Mouse (Mus musculus): ENCODE data around the gene Epo. TPM values are rescaled to one million over a fixed set of nuclear protein-coding genes. Genes with fewer than 3 reads are reported as not detected.

Epo gene
- polyA plus RNA-seq, 1 experiment from 2014 or later, result not detected

DNA sequence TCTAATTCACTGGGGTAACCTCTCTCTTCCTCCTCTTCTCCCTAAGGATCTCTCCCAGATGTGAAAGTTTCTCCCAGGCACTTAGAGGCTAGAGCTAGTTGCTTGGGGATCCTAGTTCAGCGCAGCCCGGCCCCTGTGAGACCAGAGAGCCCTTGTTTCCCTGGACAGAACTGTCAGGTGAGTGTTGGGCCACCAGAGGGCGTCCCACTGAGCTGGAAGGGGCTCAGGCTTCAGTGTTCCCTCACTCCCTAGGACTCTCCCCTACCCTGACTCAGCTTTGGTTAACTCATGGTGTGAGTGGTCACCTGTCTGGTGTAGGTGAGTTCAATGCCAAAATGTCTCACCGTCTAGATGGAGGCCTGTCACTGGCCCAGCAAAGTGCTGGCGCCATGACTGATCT lies 14.6 kb downstream of the Epo start, which contains the start of gene Gigyf1:
Gene Gigyf1, plus strand, starts transcription at position 113 of the 400 bp plus-strand sequence.
- Histone ChIP-seq H3K4me3 (ENCODE audit: low read depth, low read length) (no peak within 1 kb of the TSS), H3K27me3 (ENCODE audit: control insufficient read depth, insufficient read depth, low read depth, low read length) (no peaks in the 10 kb centered on the region), H3K4me2 (ENCODE audit: low read length) (no peak within 1 kb of the TSS), H3K27ac (ENCODE audit: low read length) (no peak within 1 kb of the TSS), H3K4me1 (ENCODE audit: control insufficient read depth, insufficient read depth, low read length) (peaks cover 18% of the 10 kb centered on the region), H3K9ac (ENCODE audit: low read depth, low read length) (no peak within 1 kb of the TSS), H3K9me3 (replicated peaks; ENCODE audit: control insufficient read depth, low read length, poor library complexity, severe bottlenecking) (no peaks in the 10 kb centered on the region), H3K36me3 (ENCODE audit: control insufficient read depth, insufficient read depth, low read length) (peaks cover 44% of the 10 kb centered on the region)
- no peak for ATAC-seq
- WGBS, result 68% methylated on average over 5 of the region's 5 CpGs

DNA sequence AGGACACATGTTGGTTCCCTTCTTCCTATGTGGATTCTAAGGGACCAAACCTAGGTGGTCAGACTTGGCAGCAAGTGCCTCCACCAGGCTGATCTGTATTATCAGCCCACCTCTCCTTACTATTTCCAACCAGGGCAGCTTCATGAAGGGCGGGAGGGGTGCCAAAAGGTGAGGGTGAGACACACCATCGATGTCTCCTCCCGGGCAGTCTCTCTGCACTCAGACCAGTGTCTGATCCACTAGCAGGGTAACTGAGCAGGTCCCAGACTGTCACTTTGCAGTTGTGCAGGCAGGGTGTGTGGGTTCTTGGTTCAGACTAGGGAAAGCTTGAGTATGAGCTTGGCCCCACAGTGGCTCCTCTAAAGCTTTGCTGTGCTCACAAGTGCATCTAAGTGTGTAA lies 18.2 kb downstream of the Epo start:
- WGBS, result 83% methylated on average over 3 of the region's 3 CpGs
- H3K4me3 ChIP-seq (ENCODE audit: low read depth, low read length), result no peak overlapping the region
- no peak overlapping the region for H3K4me2 ChIP-seq (ENCODE audit: low read length)
- no peak overlapping the region for H3K9ac ChIP-seq (ENCODE audit: low read depth, low read length)
- ATAC-seq, result no peak
- H3K4me1 ChIP-seq (ENCODE audit: control insufficient read depth, insufficient read depth, low read length), result peaks cover 41% of the 10 kb centered on the region
- H3K36me3 ChIP-seq (ENCODE audit: control insufficient read depth, insufficient read depth, low read length), result peaks cover 11% of the 10 kb centered on the region
- no peak overlapping the region for H3K27ac ChIP-seq (ENCODE audit: low read length)
- H3K9me3 ChIP-seq (replicated peaks; ENCODE audit: control insufficient read depth, low read length, poor library complexity, severe bottlenecking), result no peaks in the 10 kb centered on the region
- H3K27me3 ChIP-seq (ENCODE audit: control insufficient read depth, insufficient read depth, low read depth, low read length), result no peaks in the 10 kb centered on the region

DNA sequence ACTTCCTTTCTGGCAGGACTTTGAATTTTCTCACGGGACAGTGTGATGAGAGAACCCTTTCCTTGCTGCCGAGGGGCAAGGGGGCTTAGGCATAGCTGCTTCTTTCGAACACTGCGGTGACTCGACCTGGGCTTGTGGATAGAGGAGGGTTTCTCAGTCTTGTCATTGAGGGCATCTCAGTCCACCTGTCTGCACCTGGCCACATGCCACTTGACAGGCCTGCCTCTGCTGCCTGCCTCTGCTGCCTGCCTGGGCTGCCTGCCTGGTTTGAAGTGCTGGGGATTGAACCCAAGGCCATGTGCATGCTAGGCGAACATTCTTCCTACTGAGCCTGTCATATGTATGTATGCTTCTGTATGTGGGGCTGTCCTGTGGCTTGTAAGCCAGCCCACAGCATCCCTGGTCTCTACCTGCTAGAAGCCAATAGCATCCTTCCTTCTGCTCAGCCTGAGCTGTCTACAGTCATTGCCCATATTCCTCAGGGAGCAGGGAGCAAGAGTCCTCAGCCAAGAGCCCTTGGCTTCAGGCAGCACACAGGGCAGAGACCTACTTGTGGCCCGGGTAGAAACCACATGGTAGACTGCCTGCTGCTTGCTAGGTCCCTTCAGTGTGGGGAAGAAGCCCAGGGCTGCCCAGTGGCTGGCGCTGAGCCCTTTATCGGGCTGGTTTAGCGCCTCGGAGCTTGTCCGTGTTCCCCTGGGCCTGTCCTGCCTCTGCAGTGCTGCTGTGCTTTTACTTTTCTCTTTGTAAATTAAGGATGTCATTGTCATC lies 18.9 kb downstream of the Epo start:
- ATAC-seq, result no peak
- no peaks in the 10 kb centered on the region for H3K27me3 ChIP-seq (ENCODE audit: control insufficient read depth, insufficient read depth, low read depth, low read length)
- no peak overlapping the region; the same call in 1 of the 2 replicates for H3K4me2 ChIP-seq (ENCODE audit: low read length)
- H3K36me3 ChIP-seq (ENCODE audit: control insufficient read depth, insufficient read depth, low read length), result peaks cover 4% of the 10 kb centered on the region
- H3K4me1 ChIP-seq (ENCODE audit: control insufficient read depth, insufficient read depth, low read length), result peaks cover 41% of the 10 kb centered on the region
- WGBS, result 78% methylated on average over 12 of the region's 12 CpGs
- no peak overlapping the region for H3K4me3 ChIP-seq (ENCODE audit: low read depth, low read length)
- H3K9me3 ChIP-seq (replicated peaks; ENCODE audit: control insufficient read depth, low read length, poor library complexity, severe bottlenecking), result no peaks in the 10 kb centered on the region
- H3K9ac ChIP-seq (ENCODE audit: low read depth, low read length), result no peak overlapping the region
- no peak overlapping the region for H3K27ac ChIP-seq (ENCODE audit: low read length)

DNA sequence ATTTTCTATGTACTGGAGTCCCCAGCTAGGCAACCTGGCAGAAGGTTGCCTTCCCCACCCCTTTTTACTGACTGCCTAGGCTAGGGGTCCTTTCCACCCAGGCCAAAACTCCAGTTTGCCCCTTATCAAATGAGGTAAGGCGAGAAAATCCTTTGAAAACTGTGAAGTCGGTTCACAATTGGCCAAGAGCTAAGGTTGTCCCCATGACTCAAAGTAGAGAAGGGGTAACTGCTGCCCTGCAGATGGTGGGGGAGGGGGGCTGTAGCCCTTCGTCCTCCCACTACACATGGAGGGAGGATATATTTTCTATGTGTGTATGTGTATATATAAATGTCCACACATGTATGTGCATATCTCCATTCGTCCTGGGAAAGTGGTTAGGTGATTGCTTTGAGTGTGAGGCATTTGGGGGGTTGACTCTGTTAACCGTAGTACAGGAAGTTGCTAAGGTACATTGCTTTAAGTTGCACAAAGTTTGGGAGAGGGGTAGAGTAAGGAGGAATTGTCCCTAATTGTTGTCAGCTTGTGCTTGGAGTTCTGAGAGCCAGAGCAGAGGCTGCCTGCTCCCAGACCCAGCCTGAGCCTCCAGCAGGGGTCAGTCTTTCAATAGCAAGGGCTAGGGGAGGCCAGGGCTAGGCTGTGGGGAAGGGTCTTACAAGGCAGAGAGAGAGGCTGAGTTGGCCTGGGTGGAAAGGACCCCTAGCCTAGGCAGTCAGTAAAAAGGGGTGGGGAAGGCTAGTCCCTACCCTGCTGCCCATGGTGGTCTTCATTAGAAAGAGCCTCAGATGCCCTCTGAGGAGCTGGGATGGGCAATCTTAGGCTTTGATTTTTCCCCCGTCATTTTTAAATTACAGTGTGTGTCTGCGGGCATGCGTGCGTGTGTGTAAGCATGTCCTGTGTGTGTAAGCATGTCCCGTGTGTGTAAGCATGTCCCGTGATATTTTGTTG lies 19.9 kb downstream of the Epo start:
- peak; percentile 53; the same call in 1 of the 2 replicates for ATAC-seq
- no peaks in the 10 kb centered on the region for H3K36me3 ChIP-seq (ENCODE audit: control insufficient read depth, insufficient read depth, low read length)
- no peak overlapping the region for H3K27ac ChIP-seq (ENCODE audit: low read length)
- no peak overlapping the region; the same call in 1 of the 2 replicates for H3K4me3 ChIP-seq (ENCODE audit: low read depth, low read length)
- peaks cover 41% of the 10 kb centered on the region for H3K4me1 ChIP-seq (ENCODE audit: control insufficient read depth, insufficient read depth, low read length)
- H3K4me2 ChIP-seq (ENCODE audit: low read length), result peak overlapping the region; percentile 90; the same call in 1 of the 2 replicates
- H3K27me3 ChIP-seq (ENCODE audit: control insufficient read depth, insufficient read depth, low read depth, low read length), result no peaks in the 10 kb centered on the region
- WGBS, result 80% methylated on average over 11 of the region's 11 CpGs
- H3K9ac ChIP-seq (ENCODE audit: low read depth, low read length), result peak overlapping the region; percentile 22; the same call in 1 of the 2 replicates
- no peaks in the 10 kb centered on the region for H3K9me3 ChIP-seq (replicated peaks; ENCODE audit: control insufficient read depth, low read length, poor library complexity, severe bottlenecking)

DNA sequence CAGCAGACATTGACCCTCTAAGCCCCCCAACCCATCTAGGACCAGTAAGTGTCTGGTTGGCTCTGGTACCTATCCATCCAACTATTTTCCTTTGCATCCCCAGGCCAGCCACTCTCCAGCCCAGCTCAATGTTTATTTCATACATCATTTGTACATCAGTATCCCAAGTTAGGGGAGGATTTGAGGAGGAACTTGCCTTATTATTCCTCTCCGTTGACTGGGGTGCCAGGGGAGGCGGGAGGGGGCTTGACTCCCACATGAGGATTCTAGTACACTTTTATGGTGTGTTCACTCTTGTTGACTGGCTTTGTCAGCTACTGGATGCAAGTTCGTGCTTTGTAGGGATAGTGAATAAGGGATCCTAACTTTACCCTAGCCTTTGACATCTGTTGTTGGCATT lies 21.3 kb downstream of the Epo start:
- peak overlapping the region; percentile 98 for H3K9ac ChIP-seq (ENCODE audit: low read depth, low read length)
- H3K4me1 ChIP-seq (ENCODE audit: control insufficient read depth, insufficient read depth, low read length), result peaks cover 41% of the 10 kb centered on the region
- H3K9me3 ChIP-seq (replicated peaks; ENCODE audit: control insufficient read depth, low read length, poor library complexity, severe bottlenecking), result no peaks in the 10 kb centered on the region
- H3K4me2 ChIP-seq (ENCODE audit: low read length), result peak overlapping the region; percentile 90
- WGBS, result 55% methylated on average over 3 of the region's 3 CpGs
- peak overlapping the region; percentile 92 for H3K4me3 ChIP-seq (ENCODE audit: low read depth, low read length)
- no peaks in the 10 kb centered on the region for H3K27me3 ChIP-seq (ENCODE audit: control insufficient read depth, insufficient read depth, low read depth, low read length)
- no peaks in the 10 kb centered on the region for H3K36me3 ChIP-seq (ENCODE audit: control insufficient read depth, insufficient read depth, low read length)
- ATAC-seq, result no peak
- no peak overlapping the region for H3K27ac ChIP-seq (ENCODE audit: low read length)

DNA sequence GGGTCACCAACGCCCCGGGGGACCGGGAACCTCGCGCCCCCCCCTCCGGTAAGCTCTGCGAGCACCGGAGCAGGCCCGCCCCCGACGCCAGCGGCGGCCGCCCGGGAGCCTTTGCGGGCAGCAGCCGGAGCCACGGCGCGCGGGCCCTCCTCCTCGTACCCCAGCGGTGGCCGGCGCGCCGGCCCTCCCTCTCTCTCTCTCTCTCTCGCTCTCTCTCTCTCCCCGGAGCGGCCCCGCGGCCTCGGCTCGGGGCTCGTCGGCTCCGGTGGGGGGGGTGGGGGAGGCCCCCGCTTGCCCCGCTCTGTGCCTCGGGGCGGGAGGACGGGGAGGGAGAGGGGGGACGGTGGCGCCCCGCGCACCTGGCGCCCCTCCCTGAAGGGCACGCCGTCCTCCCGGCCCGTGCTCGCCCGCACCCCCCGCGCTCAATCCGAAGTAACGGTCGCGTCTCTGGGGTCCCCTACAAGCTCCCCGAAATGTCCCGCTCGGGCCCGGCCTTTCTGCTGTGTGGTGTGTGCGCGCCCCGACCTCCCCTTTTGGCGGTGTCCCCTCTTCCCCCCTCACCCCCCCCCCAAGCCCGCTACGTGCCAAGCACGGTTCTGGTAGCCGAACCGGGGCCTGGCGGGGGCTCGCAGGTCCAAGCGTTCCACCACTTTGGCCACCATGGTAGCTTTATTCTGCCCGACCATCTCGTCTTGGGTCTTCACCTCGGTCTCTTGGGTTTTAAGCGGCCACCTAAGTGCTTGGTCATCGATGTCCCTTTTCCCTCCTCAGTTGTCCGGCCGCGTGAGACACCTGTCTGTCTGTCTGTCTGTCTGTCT lies 22.3 kb downstream of the Epo start:
- H3K36me3 ChIP-seq (ENCODE audit: control insufficient read depth, insufficient read depth, low read length), result no peaks in the 10 kb centered on the region
- 0 out of 2 replicates have a peak, but pooled peaks have one; percentile 23 for ATAC-seq
- H3K4me2 ChIP-seq (ENCODE audit: low read length), result peak overlapping the region; percentile 90
- peaks cover 41% of the 10 kb centered on the region for H3K4me1 ChIP-seq (ENCODE audit: control insufficient read depth, insufficient read depth, low read length)
- peak overlapping the region; percentile 92 for H3K4me3 ChIP-seq (ENCODE audit: low read depth, low read length)
- under 1% methylated on average over 22 of the region's 83 CpGs for WGBS
- H3K27ac ChIP-seq (ENCODE audit: low read length), result peak overlapping the region; percentile 84
- no peaks in the 10 kb centered on the region for H3K9me3 ChIP-seq (replicated peaks; ENCODE audit: control insufficient read depth, low read length, poor library complexity, severe bottlenecking)
- no peaks in the 10 kb centered on the region for H3K27me3 ChIP-seq (ENCODE audit: control insufficient read depth, insufficient read depth, low read depth, low read length)
- peak overlapping the region; percentile 98 for H3K9ac ChIP-seq (ENCODE audit: low read depth, low read length)

DNA sequence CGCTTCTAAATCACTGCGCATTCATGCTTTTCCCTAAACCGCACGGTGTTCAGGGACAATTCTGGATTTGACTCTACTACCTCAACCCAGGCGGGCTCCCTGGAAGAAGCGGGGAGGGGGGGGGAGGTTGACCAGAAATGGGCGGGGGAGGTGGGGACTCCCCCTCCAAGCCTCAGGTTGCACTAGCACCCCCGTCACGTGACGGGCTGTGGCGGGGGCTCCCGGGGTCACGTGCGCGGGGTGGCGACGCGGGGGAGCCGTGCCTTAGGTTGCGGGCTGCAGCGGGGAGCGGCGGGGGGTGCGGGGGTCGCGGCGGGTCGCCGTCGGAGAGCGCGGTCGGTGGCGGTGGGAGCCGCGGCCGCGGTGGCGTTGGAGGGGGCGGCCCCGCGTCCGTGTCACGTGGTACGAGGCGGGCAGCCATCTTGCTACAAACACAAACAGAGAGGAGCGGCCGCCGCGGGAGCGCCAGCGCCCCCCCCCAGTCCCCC lies 23.0 kb downstream of the Epo start:
- 2% methylated on average over 36 of the region's 52 CpGs for WGBS
- ATAC-seq, result peak; percentile 67

DNA sequence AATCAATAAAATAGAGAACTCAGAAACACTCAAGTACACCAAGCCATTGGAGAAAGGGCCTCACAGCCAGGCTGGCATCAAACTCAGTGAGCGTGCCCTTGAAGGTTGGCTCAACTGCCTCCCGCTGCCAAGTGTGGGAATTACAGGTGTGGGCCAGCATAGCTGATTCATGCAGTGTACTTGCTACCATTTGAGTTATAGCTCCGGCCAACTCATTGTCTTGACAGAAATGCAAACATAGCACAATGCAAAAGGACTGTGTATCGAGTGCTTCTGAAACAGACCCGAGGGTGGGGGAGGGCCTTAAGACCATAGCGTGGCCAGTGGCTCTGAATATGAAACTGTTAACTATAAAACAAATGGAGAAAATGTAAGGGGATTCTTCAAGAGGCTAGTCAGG lies 29.0 kb downstream of the Epo start:
- 81% methylated on average over 6 of the region's 6 CpGs for WGBS
- H3K36me3 ChIP-seq (ENCODE audit: control insufficient read depth, insufficient read depth, low read length), result no peaks in the 10 kb centered on the region
- peaks cover 12% of the 10 kb centered on the region for H3K4me1 ChIP-seq (ENCODE audit: control insufficient read depth, insufficient read depth, low read length)
- H3K27ac ChIP-seq (ENCODE audit: low read length), result no peak overlapping the region
- no peak overlapping the region for H3K4me2 ChIP-seq (ENCODE audit: low read length)
- H3K27me3 ChIP-seq (ENCODE audit: control insufficient read depth, insufficient read depth, low read depth, low read length), result no peaks in the 10 kb centered on the region
- H3K9ac ChIP-seq (ENCODE audit: low read depth, low read length), result no peak overlapping the region
- H3K9me3 ChIP-seq (replicated peaks; ENCODE audit: control insufficient read depth, low read length, poor library complexity, severe bottlenecking), result no peaks in the 10 kb centered on the region
- no peak for ATAC-seq
- H3K4me3 ChIP-seq (ENCODE audit: low read depth, low read length), result no peak overlapping the region

More for the DNA sequence above, 23.0 kb downstream of the Epo start:
- no peaks in the 10 kb centered on the region for H3K36me3 ChIP-seq (ENCODE audit: control insufficient read depth, insufficient read depth, low read length)
- peaks cover 39% of the 10 kb centered on the region for H3K4me1 ChIP-seq (ENCODE audit: control insufficient read depth, insufficient read depth, low read length)
- H3K27ac ChIP-seq (ENCODE audit: low read length), result peak overlapping the region; percentile 84
- peak overlapping the region; percentile 92 for H3K4me3 ChIP-seq (ENCODE audit: low read depth, low read length)
- peak overlapping the region; percentile 98 for H3K9ac ChIP-seq (ENCODE audit: low read depth, low read length)
- peak overlapping the region; percentile 50 for H3K4me2 ChIP-seq (ENCODE audit: low read length)
- H3K9me3 ChIP-seq (replicated peaks; ENCODE audit: control insufficient read depth, low read length, poor library complexity, severe bottlenecking), result no peaks in the 10 kb centered on the region
- no peaks in the 10 kb centered on the region for H3K27me3 ChIP-seq (ENCODE audit: control insufficient read depth, insufficient read depth, low read depth, low read length)

All from midbrain, embryonic 16.5 days (tissue).